Mouse (Mus musculus) liver, embryonic 14.5 days (tissue): Measurements from ENCODE around the gene Cenpu. TPM values are rescaled to one million over a fixed set of nuclear protein-coding genes. Genes with fewer than 3 reads are reported as not detected.

Experiments used
- ATAC-seq: fragments of 200-750 bp; cut with Nextera tagmentation; 2 replicates; pipeline ENCODE4 v1.8.0; 2017; ENCODE audit warnings: moderate number of reproducible peaks, mild to moderate bottlenecking, moderate library complexity; ENCODE audit not compliant: insufficient read depth
- DNase-seq, 3 experiments: peaks; one replicate each; pipeline ENCODE4 v3.0.0-alpha.2; 2012 to 2013; ENCODE audit warnings: low read depth in 3 of 3, low spot score in 3 of 3
- H3K27ac ChIP-seq: fragments of 300-500 bp; sonication (generic); 2 replicates; pipeline ENCODE4 v1.5.1; 2014; ENCODE audit warnings: moderate library complexity, mild to moderate bottlenecking, control low read depth, inconsistent platforms
- H3K27me3 ChIP-seq: fragments of 300-500 bp; sonication (generic); 2 replicates; pipeline ENCODE4 v1.6.1; 2014; ENCODE audit warnings: mild to moderate bottlenecking, low read length, moderate library complexity; ENCODE audit not compliant: control insufficient read depth, insufficient read depth
- H3K36me3 ChIP-seq: fragments of 300-500 bp; sonication (generic); replicated peaks from 2 replicates; pipeline ENCODE4 v1.6.1; 2014; ENCODE audit warnings: low read depth; ENCODE audit not compliant: control insufficient read depth, insufficient read depth
- H3K4me1 ChIP-seq, 2 experiments: fragments of 200-500 bp in 1 of 2; fragments of 300-500 bp in 1 of 2; sonication (generic) in 1 of 2; replicated peaks; 2 replicates each; pipeline ENCODE4 v1.6.1; 2012 to 2014; ENCODE audit warnings: antibody characterized with exemption in 1 of 2, inconsistent platforms in 1 of 2, low read length in 1 of 2; ENCODE audit not compliant: control insufficient read depth in 2 of 2, insufficient read depth in 2 of 2
- H3K4me2 ChIP-seq: fragments of 300-500 bp; sonication (generic); 2 replicates; pipeline ENCODE4 v1.6.1; 2014; ENCODE audit warnings: low read depth, mild to moderate bottlenecking, control low read depth, moderate library complexity
- H3K4me3 ChIP-seq, 2 experiments: fragments of 200-500 bp in 1 of 2; fragments of 300-500 bp in 1 of 2; sonication (generic) in 1 of 2; 2 replicates each; pipeline ENCODE4 v1.5.1; 2012 to 2014; ENCODE audit warnings: low read depth in 2 of 2, low read length in 2 of 2, mild to moderate bottlenecking in 2 of 2, control low read depth in 1 of 2, inconsistent platforms in 1 of 2, moderate library complexity in 1 of 2; ENCODE audit not compliant: insufficient read depth in 1 of 2
- H3K9ac ChIP-seq: fragments of 300-500 bp; sonication (generic); replicated peaks from 2 replicates; pipeline ENCODE4 v1.6.1; 2014; ENCODE audit warnings: mild to moderate bottlenecking, control low read depth, moderate library complexity
- H3K9me3 ChIP-seq: fragments of 300-500 bp; sonication (generic); 2 replicates; pipeline ENCODE4 v1.6.1; 2016; ENCODE audit warnings: low read length, mixed read lengths; ENCODE audit not compliant: control insufficient read depth
- CTCF ChIP-seq: IDR thresholded peaks from 2 replicates; pipeline ENCODE4 v1.5.1; 2016; ENCODE audit warnings: antibody characterized with exemption, low read depth, control low read depth
- EP300 ChIP-seq: IDR thresholded peaks from 2 replicates; pipeline ENCODE4 v1.6.1; 2016; ENCODE audit warnings: antibody characterized with exemption, low read depth
- WGBS: fragments of 180-500 bp; shearing (Covaris S2); extraction: QIAGEN DNeasy Blood & Tissue Kit; methylation state at CpG from one replicate; pipeline ENCODE4 v1.1.7; 2014; ENCODE audit not compliant: insufficient replicate concordance; 5-methylcytosine and 5-hydroxymethylcytosine counted together
- polyA plus RNA-seq, 2 experiments: library from polyadenylated mRNA; depleted of rRNA in 1 of 2; stranded (reverse) in 1 of 2; unstranded in 1 of 2; fragments of >200 nt; fragmentation: Nextera tagmentation in 1 of 2; extraction: Ambion mirVana in 1 of 2; gene quantifications; 2 replicates each; pipeline versions ENCODE4 v1.2.1 to v1.2.3; 2012 to 2014

Cenpu gene
- polyA plus RNA-seq, 2 experiments, result 8.9 to 16.5 TPM

DNA sequence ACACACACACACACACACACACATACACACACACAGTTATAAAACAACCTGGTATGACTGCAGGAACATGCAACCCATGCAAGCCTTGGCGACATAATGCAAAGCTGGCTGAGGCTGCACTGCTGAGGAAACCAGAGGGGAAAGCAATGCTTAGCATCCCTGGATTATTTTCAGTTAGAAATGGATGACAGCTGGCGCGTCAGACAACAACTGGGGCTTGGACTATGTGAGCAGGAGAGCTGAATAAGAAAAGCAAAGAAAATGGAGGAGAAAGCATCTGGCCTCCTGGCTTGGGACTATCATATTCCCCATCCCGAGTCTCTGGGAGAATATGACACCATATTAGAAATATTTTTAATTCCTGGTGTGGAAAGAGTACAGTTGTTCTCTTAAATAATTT lies 61.1 kb downstream of the Cenpu start:
- Histone ChIP-seq H3K9ac (no peak overlapping the region), H3K36me3 (no peaks in the 10 kb centered on the region; the same call in none of the 2 replicates), H3K9me3 (no peaks in the 10 kb centered on the region), H3K27ac (no peak overlapping the region), H3K4me1 (peaks cover 8 to 15% of the 10 kb centered on the region in 2 experiments), H3K4me2 (no peak overlapping the region), H3K4me3 (no peak overlapping the region), H3K27me3 (no peaks in the 10 kb centered on the region)
- no peak for TF ChIP-seq EP300
- no peak for TF ChIP-seq CTCF
- DNase-seq, result no peak
- WGBS, result 76% methylated on average over 4 of the region's 4 CpGs
- ATAC-seq, result no peak

GRCm38 (mm10) chr8:46613377-46613776 lies 61.5 kb downstream of the Cenpu start:
- DNase-seq, result no peak
- no peak overlapping the region for H3K27ac ChIP-seq
- 80% methylated on average over 4 of the region's 4 CpGs for WGBS

DNA sequence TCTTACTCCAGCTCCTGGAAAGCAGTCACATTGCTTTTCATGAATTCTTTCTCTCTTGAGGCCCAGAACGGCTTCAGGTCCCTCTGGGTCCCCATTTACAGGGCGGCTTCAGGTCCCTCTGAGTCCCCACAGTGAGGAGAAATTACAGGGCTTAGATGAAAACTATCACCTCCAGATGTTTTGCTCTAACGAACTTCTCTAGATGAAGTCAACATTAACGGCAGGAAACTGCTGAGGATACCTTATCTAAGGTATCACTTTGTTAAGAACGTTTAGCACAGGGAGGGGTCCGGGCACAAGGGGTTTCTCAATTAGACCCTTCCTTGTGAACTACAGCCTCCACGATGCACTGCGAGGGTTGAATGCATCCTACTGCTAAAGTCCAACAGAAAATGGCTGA lies 64.1 kb downstream of the Cenpu start:
- Histone ChIP-seq H3K36me3 (no peaks in the 10 kb centered on the region; the same call in 1 of the 2 replicates), H3K4me2 (peak overlapping the region; percentile 93), H3K9me3 (no peaks in the 10 kb centered on the region), H3K27ac (peak overlapping the region; percentile 68), H3K27me3 (no peaks in the 10 kb centered on the region), H3K9ac (peak overlapping the region; percentile 79), H3K4me1 (peaks cover 20 to 24% of the 10 kb centered on the region in 2 experiments), H3K4me3 (peak overlapping the region; percentile 69 to 73)
- TF ChIP-seq CTCF, result no peak
- TF ChIP-seq EP300, result peak; percentile 48; the same call in 1 of the 2 replicates
- ATAC-seq (no peak), DNase-seq (peak in 1 of 3 experiments; percentile 24)
- WGBS, result 13% methylated on average over 8 of the region's 8 CpGs

More at GRCm38 (mm10) chr8:46613377-46613776, 61.5 kb downstream of the Cenpu start:
- Histone ChIP-seq H3K4me1 (peaks cover 11 to 17% of the 10 kb centered on the region in 2 experiments), H3K9ac (no peak overlapping the region), H3K27me3 (no peaks in the 10 kb centered on the region), H3K9me3 (no peaks in the 10 kb centered on the region), H3K4me2 (no peak overlapping the region), H3K4me3 (no peak overlapping the region), H3K36me3 (no peaks in the 10 kb centered on the region; the same call in none of the 2 replicates)
- ATAC-seq, result no peak
- TF ChIP-seq CTCF, result no peak
- no peak for TF ChIP-seq EP300

DNA sequence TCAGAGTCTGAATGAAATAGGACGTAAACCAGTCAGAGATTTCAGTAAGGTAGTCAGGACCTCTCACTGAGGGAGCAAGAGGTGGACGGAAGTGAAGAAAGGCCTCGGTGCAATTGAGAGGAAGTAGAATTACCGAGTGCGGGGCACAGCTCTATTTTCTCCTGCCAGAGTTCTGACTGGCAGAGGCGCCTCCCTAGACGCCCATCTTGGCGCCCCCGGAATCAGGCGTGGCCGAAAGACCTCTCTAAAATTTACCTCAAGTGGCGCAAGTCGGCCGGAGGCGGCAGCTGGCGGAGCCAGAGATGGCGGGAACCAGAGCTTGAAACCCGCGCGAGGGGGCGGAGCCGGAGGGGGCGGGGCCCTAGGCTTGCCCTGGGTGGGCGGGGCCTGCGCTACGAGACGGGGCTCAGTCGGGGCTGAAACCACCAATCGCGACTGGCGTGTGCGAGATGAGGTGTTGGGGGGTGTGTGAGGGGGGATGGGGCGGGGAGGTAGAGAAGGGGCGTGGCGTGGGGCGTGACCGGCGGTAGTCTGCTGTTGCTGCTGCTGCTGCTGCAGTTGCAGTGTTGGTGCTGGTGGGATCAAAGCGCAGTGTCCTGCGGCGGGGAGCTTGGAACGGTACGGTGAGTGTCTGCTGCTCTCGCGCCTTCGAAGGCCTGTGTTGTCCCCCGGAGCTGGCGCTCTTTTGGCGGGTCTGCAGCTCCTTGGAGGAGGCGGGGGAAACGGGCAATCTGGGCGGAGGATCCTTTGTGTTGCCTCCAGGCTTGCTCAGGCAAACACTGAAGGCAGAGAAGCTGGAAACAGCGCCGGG lies 65.3 kb downstream of the Cenpu start, which contains the start of the genes Primpol and Casp3:
Primpol (minus strand) TSS at position 334 of the 811 bp plus-strand sequence.
Casp3 (plus strand) TSS at position 413 of the 811 bp plus-strand sequence.
- peak; percentile 92 for ATAC-seq
- peak within 1 kb of the TSS; percentile 93 for H3K4me2 ChIP-seq
- peak within 1 kb of the TSS; percentile 69 to 73 for H3K4me3 ChIP-seq
- peak within 1 kb of the TSS; percentile 79 for H3K9ac ChIP-seq
- peak; percentile 93 to 95 (median 95) for DNase-seq
- peak within 1 kb of the TSS; percentile 68 for H3K27ac ChIP-seq
- H3K9me3 ChIP-seq, result no peaks in the 10 kb centered on the region
- no peaks in the 10 kb centered on the region for H3K27me3 ChIP-seq
- WGBS, result under 1% methylated on average over 54 of the region's 54 CpGs
- 0 out of 2 replicates have a peak, but pooled peaks have one; percentile 7 for TF ChIP-seq EP300
- TF ChIP-seq CTCF, result 0 out of 2 replicates have a peak, but pooled peaks have one; percentile 21
- H3K36me3 ChIP-seq, result no peaks in the 10 kb centered on the region
- H3K4me1 ChIP-seq, result peaks cover 20 to 24% of the 10 kb centered on the region in 2 experiments
